Mouse (Mus musculus) G1E (cell line): Measurements from ENCODE around the gene Fbn1. TPM values are rescaled to one million over a fixed set of nuclear protein-coding genes. Genes with fewer than 3 reads are reported as not detected.

ENCODE experiments used
- ATAC-seq: 2 replicates; pipeline ENCODE4 v1.8.0; 2016; ENCODE audit warnings: mild to moderate bottlenecking; ENCODE audit not compliant: insufficient number of reproducible peaks, poor library complexity, low FRiP score, severe bottlenecking; ENCODE audit errors: extremely low read depth
- DNase-seq: peaks from one replicate; pipeline ENCODE4 v3.0.0; 2012; ENCODE audit warnings: low spot score
- H3K27me3 ChIP-seq: 2 replicates; pipeline ENCODE4 v1.6.1; 2012; ENCODE audit warnings: mild to moderate bottlenecking, low read length, inconsistent platforms; ENCODE audit not compliant: insufficient read depth
- H3K36me3 ChIP-seq: replicated peaks from 2 replicates; pipeline ENCODE3; 2012; ENCODE audit warnings: mild to moderate bottlenecking, inconsistent platforms
- H3K4me1 ChIP-seq: 2 replicates; pipeline ENCODE4 v1.6.1; 2012; ENCODE audit warnings: low read depth, low read length, inconsistent platforms, mixed read lengths; ENCODE audit not compliant: insufficient read depth
- H3K4me3 ChIP-seq: 2 replicates; pipeline ENCODE4 v1.5.1; 2012; ENCODE audit warnings: low read depth, mild to moderate bottlenecking, inconsistent platforms, low read length, moderate library complexity, mixed read lengths
- H3K9me3 ChIP-seq: replicated peaks from 2 replicates; pipeline ENCODE4 v1.6.1; 2012; ENCODE audit warnings: inconsistent platforms
- CTCF ChIP-seq: IDR thresholded peaks from 2 replicates; pipeline ENCODE4 v1.5.1; 2012; ENCODE audit warnings: low read depth, low read length, inconsistent platforms, mixed read lengths
- GATA1 ChIP-seq: IDR thresholded peaks from 2 replicates; pipeline ENCODE4 v1.6.1; 2012; ENCODE audit warnings: borderline replicate concordance, low read length, inconsistent platforms, mixed read lengths
- GATA2 ChIP-seq: IDR thresholded peaks from 2 replicates; pipeline ENCODE4 v1.6.1; 2012; ENCODE audit warnings: low read depth, low read length, inconsistent platforms, borderline replicate concordance
- POLR2AphosphoS5 ChIP-seq: IDR thresholded peaks from 2 replicates; pipeline ENCODE4 v1.6.1; 2012; ENCODE audit warnings: low read depth, low read length, inconsistent platforms; ENCODE audit not compliant: insufficient replicate concordance
- TAL1 ChIP-seq: conservative IDR thresholded peaks from 2 replicates; pipeline ENCODE4 v1.6.1; 2012; ENCODE audit warnings: low read depth, low read length, inconsistent platforms, mixed read lengths
- polyA plus RNA-seq: library from polyadenylated mRNA; stranded (reverse); fragments of >175 nt; gene quantifications from 2 replicates; pipeline ENCODE4 v1.2.3, GENCODE M21; 2012
- total RNA-seq, 2 experiments: library from RNA; stranded (forward) in 1 of 2; stranded (reverse) in 1 of 2; fragments of 200-1000 nt in 1 of 2; fragments of >200 nt in 1 of 2; fragmentation: Nextera tagmentation in 1 of 2; gene quantifications; 2 replicates each; pipeline ENCODE4 v1.2.3; 2014 to 2017

The Fbn1 gene
- total and polyA plus RNA-seq, 3 experiments, result 0.05 TPM; not detected in 2

DNA sequence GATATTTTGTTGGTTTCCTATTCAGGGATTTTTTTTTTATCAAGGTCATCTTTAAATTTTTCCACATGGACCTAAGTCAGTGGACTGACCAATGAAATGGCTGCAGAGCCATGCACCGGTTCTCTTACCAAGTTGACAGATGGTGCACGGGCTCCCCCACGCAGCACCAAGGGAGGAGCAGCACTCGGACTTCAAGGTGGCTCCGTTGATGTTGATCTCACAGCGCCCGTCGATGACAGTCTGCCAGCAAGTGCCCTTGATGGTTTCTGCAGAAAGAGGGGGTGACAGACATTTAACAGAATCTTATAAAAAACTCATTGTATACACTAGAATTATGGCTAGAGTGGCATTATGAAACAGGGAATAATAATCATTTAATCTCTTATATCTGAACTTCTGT, 138.1 kb downstream of the Fbn1 start:
- Histone ChIP-seq H3K36me3 (no peaks in the 10 kb centered on the region), H3K4me1 (no peaks in the 10 kb centered on the region), H3K27me3 (peaks cover 15% of the 10 kb centered on the region; the same call in 1 of the 2 replicates), H3K9me3 (no peaks in the 10 kb centered on the region), H3K4me3 (no peak overlapping the region)
- ATAC-seq (no peak), DNase-seq (no peak)
- no peak for TF ChIP-seq GATA2
- TF ChIP-seq CTCF, result no peak
- no peak for TF ChIP-seq POLR2AphosphoS5
- no peak for TF ChIP-seq GATA1
- TF ChIP-seq TAL1, result no peak

GRCm38 (mm10) chr2:125368616-125369015, 139.2 kb downstream of the Fbn1 start:
- TF ChIP-seq GATA1 (no peak), TAL1 (no peak), POLR2AphosphoS5 (no peak), CTCF (no peak), GATA2 (no peak)
- ATAC-seq (no peak), DNase-seq (no peak)
- no peak overlapping the region for H3K4me3 ChIP-seq
- H3K9me3 ChIP-seq, result no peaks in the 10 kb centered on the region
- peaks cover 13% of the 10 kb centered on the region; the same call in 1 of the 2 replicates for H3K27me3 ChIP-seq
- H3K36me3 ChIP-seq, result no peaks in the 10 kb centered on the region
- H3K4me1 ChIP-seq, result no peaks in the 10 kb centered on the region

- TF ChIP-seq CTCF (no peak), GATA2 (no peak), TAL1 (no peak), GATA1 (no peak), POLR2AphosphoS5 (no peak)
- no peaks in the 10 kb centered on the region for H3K36me3 ChIP-seq
- no peaks in the 10 kb centered on the region for H3K4me1 ChIP-seq
- H3K27me3 ChIP-seq, result peaks cover 10% of the 10 kb centered on the region
- no peak overlapping the region for H3K4me3 ChIP-seq
- DNase-seq, result no peak
- no peaks in the 10 kb centered on the region for H3K9me3 ChIP-seq
- no peak for ATAC-seq
Observed at GRCm38 (mm10) chr2:125361661-125362060, 146.1 kb downstream of the Fbn1 start.

GRCm38 (mm10) chr2:125356486-125356885, 151.3 kb downstream of the Fbn1 start:
- no peak for ATAC-seq
- H3K9me3 ChIP-seq, result no peaks in the 10 kb centered on the region

GRCm38 (mm10) chr2:125356068-125356467, 151.7 kb downstream of the Fbn1 start:
- 0 out of 2 replicates have a peak, but pooled peaks cover 2% of the 10 kb centered on the region for H3K27me3 ChIP-seq
- no peaks in the 10 kb centered on the region for H3K36me3 ChIP-seq
- ATAC-seq, result no peak
- no peaks in the 10 kb centered on the region for H3K9me3 ChIP-seq
- H3K4me1 ChIP-seq, result no peaks in the 10 kb centered on the region
- TF ChIP-seq GATA2, result no peak
- no peak for TF ChIP-seq CTCF
- no peak for TF ChIP-seq GATA1
- no peak for TF ChIP-seq POLR2AphosphoS5
- TF ChIP-seq TAL1, result no peak
- DNase-seq, result no peak
- no peak overlapping the region for H3K4me3 ChIP-seq

More at GRCm38 (mm10) chr2:125356486-125356885, 151.3 kb downstream of the Fbn1 start:
- no peak for DNase-seq
- Histone ChIP-seq H3K4me3 (no peak overlapping the region), H3K4me1 (no peaks in the 10 kb centered on the region), H3K27me3 (0 out of 2 replicates have a peak, but pooled peaks cover 2% of the 10 kb centered on the region), H3K36me3 (no peaks in the 10 kb centered on the region)
- TF ChIP-seq GATA1, result no peak
- no peak for TF ChIP-seq POLR2AphosphoS5
- no peak for TF ChIP-seq TAL1
- no peak for TF ChIP-seq CTCF
- TF ChIP-seq GATA2, result no peak

DNA sequence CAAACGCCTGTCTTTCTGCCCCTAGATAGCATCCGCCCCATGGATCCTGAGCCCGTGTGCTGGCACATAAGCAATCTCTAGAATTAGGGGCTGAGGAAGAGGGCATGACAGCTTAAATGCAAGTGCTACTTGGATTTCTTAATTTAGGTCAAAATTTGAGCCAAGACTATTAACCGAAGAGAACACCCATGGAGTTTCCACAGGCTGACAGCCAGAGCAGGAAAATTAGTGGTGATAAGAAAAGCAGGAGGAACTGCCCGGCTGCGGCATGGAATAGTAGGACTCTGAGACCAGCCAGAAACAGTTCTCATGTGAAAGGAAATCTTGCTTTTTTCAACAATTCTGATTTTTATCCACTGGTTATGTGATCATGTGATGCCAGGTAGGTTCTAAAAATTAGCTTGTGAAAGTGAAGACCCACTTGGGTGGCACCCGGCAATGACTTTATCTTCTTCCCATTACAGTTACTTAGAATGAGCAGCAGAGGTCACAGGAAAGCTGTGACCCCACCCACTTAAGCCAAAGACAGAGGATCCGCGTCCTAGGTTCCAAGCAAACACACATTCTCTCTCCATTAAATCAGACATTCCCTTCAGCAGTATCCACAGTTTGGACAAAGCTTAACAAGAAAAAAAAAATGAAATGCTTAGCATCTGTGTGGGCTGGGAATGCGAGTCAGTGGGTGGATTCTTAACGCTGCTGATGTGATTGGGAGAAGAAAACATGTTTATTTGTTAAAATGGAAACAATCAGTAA, 152.4 kb downstream of the Fbn1 start:
- ATAC-seq, result no peak
- no peak for TF ChIP-seq GATA2
- no peak for TF ChIP-seq GATA1
- TF ChIP-seq POLR2AphosphoS5, result no peak
- TF ChIP-seq CTCF, result no peak
- no peak for TF ChIP-seq TAL1
- Histone ChIP-seq H3K36me3 (no peaks in the 10 kb centered on the region), H3K4me3 (no peak overlapping the region), H3K27me3 (0 out of 2 replicates have a peak, but pooled peaks cover 2% of the 10 kb centered on the region), H3K4me1 (no peaks in the 10 kb centered on the region), H3K9me3 (no peaks in the 10 kb centered on the region)
- no peak for DNase-seq

DNA sequence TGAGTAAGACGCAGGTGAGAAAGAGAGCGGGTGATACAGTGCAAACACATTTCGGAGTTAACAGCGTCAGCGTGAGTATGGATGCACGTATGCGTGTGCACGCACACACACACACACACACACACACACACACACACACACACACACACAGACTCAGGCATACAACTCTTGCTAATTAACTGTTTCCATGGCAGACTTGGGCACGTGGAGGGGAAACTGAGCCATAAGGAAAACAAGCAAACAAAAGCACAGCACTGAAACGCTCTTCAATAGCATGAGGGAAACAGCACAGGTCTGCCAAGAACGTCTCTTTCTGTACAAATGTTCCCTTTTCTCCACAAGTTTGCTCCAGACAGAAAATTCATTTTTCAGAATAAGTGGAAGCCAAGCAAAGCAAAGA, 153.2 kb downstream of the Fbn1 start:
- TF ChIP-seq TAL1, result no peak
- no peak for TF ChIP-seq CTCF
- TF ChIP-seq POLR2AphosphoS5, result no peak
- no peak for TF ChIP-seq GATA1
- TF ChIP-seq GATA2, result no peak
- H3K27me3 ChIP-seq, result peaks cover 5% of the 10 kb centered on the region; the same call in 1 of the 2 replicates
- no peaks in the 10 kb centered on the region for H3K36me3 ChIP-seq
- no peak for DNase-seq
- no peak overlapping the region for H3K4me3 ChIP-seq
- H3K9me3 ChIP-seq, result no peaks in the 10 kb centered on the region
- H3K4me1 ChIP-seq, result no peaks in the 10 kb centered on the region
- no peak for ATAC-seq
